Mouse (Mus musculus) lung, embryonic 16.5 days (tissue): Measurements from ENCODE around the gene Sox30. TPM values are rescaled to one million over a fixed set of nuclear protein-coding genes. Genes with fewer than 3 reads are reported as not detected.
"Not testable (repeated sequence)": the region's sequence is repeated elsewhere in the genome, so short reads cannot be mapped to it uniquely, and the experiment has no call there.

Source experiments
- ATAC-seq: fragments of 200-750 bp; cut with Nextera tagmentation; 2 replicates; pipeline ENCODE4 v1.8.0; 2017; ENCODE audit warnings: low read depth, mild to moderate bottlenecking, moderate library complexity
- H3K27ac ChIP-seq: fragments of 300-500 bp; sonication (generic); 2 replicates; pipeline ENCODE4 v1.5.1; 2014; ENCODE audit warnings: mild to moderate bottlenecking, control low read depth, low read length
- H3K27me3 ChIP-seq: fragments of 300-500 bp; sonication (generic); 2 replicates; pipeline ENCODE4 v1.6.1; 2014; ENCODE audit warnings: low read depth, low read length, mixed read lengths; ENCODE audit not compliant: control insufficient read depth, insufficient read depth
- H3K36me3 ChIP-seq: fragments of 300-500 bp; sonication (generic); 2 replicates; pipeline ENCODE4 v1.6.1; 2014; ENCODE audit warnings: low read length; ENCODE audit not compliant: control insufficient read depth, insufficient read depth
- H3K4me1 ChIP-seq: fragments of 300-500 bp; sonication (generic); replicated peaks from 2 replicates; pipeline ENCODE4 v1.6.1; 2014; ENCODE audit warnings: low read length, mixed read lengths; ENCODE audit not compliant: control insufficient read depth, insufficient read depth
- H3K4me2 ChIP-seq: fragments of 300-500 bp; sonication (generic); 2 replicates; pipeline ENCODE4 v1.6.1; 2014; ENCODE audit warnings: low read depth, low read length, control low read depth
- H3K4me3 ChIP-seq: fragments of 300-500 bp; sonication (generic); 2 replicates; pipeline ENCODE4 v1.5.1; 2014; ENCODE audit warnings: mild to moderate bottlenecking, low read length, control low read depth
- H3K9ac ChIP-seq: fragments of 300-500 bp; sonication (generic); 2 replicates; pipeline ENCODE4 v1.6.1; 2014; ENCODE audit warnings: low read length, control low read depth
- H3K9me3 ChIP-seq: fragments of 300-500 bp; sonication (generic); 2 replicates; pipeline ENCODE4 v1.6.1; 2016; ENCODE audit warnings: low read length; ENCODE audit not compliant: control insufficient read depth
- WGBS: fragments of 180-500 bp; shearing (Covaris S2); extraction: QIAGEN DNeasy Blood & Tissue Kit; methylation state at CpG from one replicate; pipeline ENCODE4 v1.1.7; 2014; 5-methylcytosine and 5-hydroxymethylcytosine counted together
- polyA plus RNA-seq: library from polyadenylated mRNA; unstranded; fragments of >200 nt; fragmentation: Nextera tagmentation; extraction: Ambion mirVana; gene quantifications from 2 replicates; pipeline ENCODE4 v1.2.1, GENCODE M21; 2015

Gene Sox30
- polyA plus RNA-seq, 1 experiment from 2014 or later = 0.05 TPM

GRCm38 (mm10) chr11:46041607-46042267 is 61.6 kb downstream of the Sox30 start:
- peak; percentile 45 for ATAC-seq
- Histone ChIP-seq H3K4me3 (no peak overlapping the region), H3K9ac (no peak overlapping the region), H3K4me1 (peaks cover 5% of the 10 kb centered on the region; the same call in 1 of the 2 replicates), H3K4me2 (no peak overlapping the region), H3K27me3 (no peaks in the 10 kb centered on the region), H3K36me3 (no peaks in the 10 kb centered on the region), H3K9me3 (no peaks in the 10 kb centered on the region), H3K27ac (peak overlapping the region; percentile 24; the same call in 1 of the 2 replicates)
- 59% methylated on average over 12 of the region's 12 CpGs for WGBS

GRCm38 (mm10) chr11:46044781-46045180 is 64.7 kb downstream of the Sox30 start:
- H3K27me3 ChIP-seq = no peaks in the 10 kb centered on the region
- H3K4me3 ChIP-seq = no peak overlapping the region
- no peak overlapping the region for H3K9ac ChIP-seq
- 91% methylated on average over 5 of the region's 5 CpGs for WGBS
- H3K36me3 ChIP-seq = no peaks in the 10 kb centered on the region
- no peak overlapping the region for H3K27ac ChIP-seq
- no peaks in the 10 kb centered on the region for H3K9me3 ChIP-seq
- H3K4me1 ChIP-seq = no peaks in the 10 kb centered on the region
- H3K4me2 ChIP-seq = no peak overlapping the region
- no peak for ATAC-seq

- Histone ChIP-seq H3K9me3 (no peaks in the 10 kb centered on the region), H3K4me1 (no peaks in the 10 kb centered on the region), H3K4me3 (no peak overlapping the region), H3K4me2 (no peak overlapping the region), H3K36me3 (no peaks in the 10 kb centered on the region), H3K27me3 (no peaks in the 10 kb centered on the region), H3K9ac (no peak overlapping the region), H3K27ac (no peak overlapping the region)
- WGBS = 76% methylated on average over 3 of the region's 3 CpGs
- no peak for ATAC-seq
These were observed 67.2 kb downstream of the Sox30 start for GRCm38 (mm10) chr11:46047264-46047663.

- H3K4me2 ChIP-seq, ATAC-seq, H3K4me3 ChIP-seq: not testable (repeated sequence)
These were observed 72.1 kb downstream of the Sox30 start, which contains the start of gene Gm12166 for GRCm38 (mm10) chr11:46052105-46052659. Gene Gm12166, minus strand, starts transcription at chr11:46052321.

GRCm38 (mm10) chr11:46053457-46053856 is 73.3 kb downstream of the Sox30 start:
- H3K9ac ChIP-seq = not testable (repeated sequence)

More at GRCm38 (mm10) chr11:46052105-46052659, 72.1 kb downstream of the Sox30 start, which contains the start of gene Gm12166:
- 18% methylated on average over 19 of the region's 19 CpGs for WGBS
- H3K9ac ChIP-seq, H3K27me3 ChIP-seq, H3K4me1 ChIP-seq, H3K27ac ChIP-seq, H3K9me3 ChIP-seq, H3K36me3 ChIP-seq: not testable (repeated sequence)

GRCm38 (mm10) chr11:46054311-46054710 is 74.2 kb downstream of the Sox30 start:
- no peaks in the 10 kb centered on the region for H3K9me3 ChIP-seq
- no peak for ATAC-seq
- H3K4me1 ChIP-seq = peaks cover 12% of the 10 kb centered on the region; the same call in 1 of the 2 replicates
- 48% methylated on average over 5 of the region's 5 CpGs for WGBS
- H3K27me3 ChIP-seq = peaks cover 5% of the 10 kb centered on the region; the same call in 1 of the 2 replicates
- H3K27ac ChIP-seq = no peak overlapping the region
- no peaks in the 10 kb centered on the region for H3K36me3 ChIP-seq
- H3K4me2 ChIP-seq = no peak overlapping the region
- H3K4me3 ChIP-seq = no peak overlapping the region
- H3K9ac ChIP-seq = no peak overlapping the region

More at GRCm38 (mm10) chr11:46053457-46053856, 73.3 kb downstream of the Sox30 start:
- H3K36me3 ChIP-seq, H3K9me3 ChIP-seq, ATAC-seq, H3K4me3 ChIP-seq, H3K27ac ChIP-seq, H3K4me2 ChIP-seq, H3K27me3 ChIP-seq: not testable (repeated sequence)
- WGBS = 95% methylated on average over 3 of the region's 3 CpGs
- H3K4me1 ChIP-seq = peaks cover 12% of the 10 kb centered on the region; the same call in 1 of the 2 replicates

GRCm38 (mm10) chr11:46054911-46055895 is 75.1 kb downstream of the Sox30 start:
- H3K4me1 ChIP-seq = peaks cover 19% of the 10 kb centered on the region
- ATAC-seq = peak; percentile 24
- WGBS = 21% methylated on average over 13 of the region's 13 CpGs
- H3K36me3 ChIP-seq = no peaks in the 10 kb centered on the region
- peaks cover 5% of the 10 kb centered on the region; the same call in 1 of the 2 replicates for H3K27me3 ChIP-seq
- H3K4me3 ChIP-seq = peak overlapping the region; percentile 66
- no peaks in the 10 kb centered on the region for H3K9me3 ChIP-seq
- H3K9ac ChIP-seq = peak overlapping the region; percentile 74
- H3K4me2 ChIP-seq = peak overlapping the region; percentile 53
- H3K27ac ChIP-seq = peak overlapping the region; percentile 83

- Histone ChIP-seq H3K4me3 (peak within 1 kb of the TSS; percentile 66), H3K36me3 (no peaks in the 10 kb centered on the region), H3K4me2 (peak within 1 kb of the TSS; percentile 53), H3K27ac (peak within 1 kb of the TSS; percentile 83), H3K27me3 (peaks cover 5% of the 10 kb centered on the region; the same call in 1 of the 2 replicates), H3K9me3 (no peaks in the 10 kb centered on the region), H3K4me1 (peaks cover 29% of the 10 kb centered on the region), H3K9ac (peak within 1 kb of the TSS; percentile 74)
- 0% methylated on average over 51 of the region's 51 CpGs for WGBS
- ATAC-seq = peak; percentile 89
These were observed 76.0 kb downstream of the Sox30 start, which contains the start of gene Adam19 for GRCm38 (mm10) chr11:46055896-46056769. Gene Adam19, plus strand, starts transcription at chr11:46055992.
